Mouse (Mus musculus) lung, postnatal 10 days (tissue): Measurements from ENCODE around the gene Tomm40.

Experiments used
- DNase-seq: peaks from one replicate; pipeline ENCODE4 v3.0.0; 2021

Gene Tomm40

DNA sequence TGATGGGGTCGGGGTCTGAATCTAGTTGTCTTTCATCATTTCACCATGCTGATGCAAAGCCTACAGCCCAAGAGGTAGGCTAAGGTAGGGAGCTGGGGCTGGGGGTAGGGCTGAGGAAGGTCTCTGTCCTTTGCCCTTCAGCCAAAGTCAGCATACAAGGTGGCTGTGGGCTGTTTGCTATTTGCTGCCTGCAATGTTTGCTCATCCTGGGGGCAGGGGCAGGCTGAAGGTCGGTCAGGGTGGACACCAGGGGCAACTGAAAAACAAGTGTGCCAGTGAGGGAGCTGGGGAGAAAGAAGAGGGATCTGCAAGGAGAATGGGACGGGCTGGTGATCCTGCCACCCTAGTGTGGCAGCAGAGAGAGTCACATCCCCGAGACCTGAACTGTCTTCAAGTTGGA is 29.9 kb downstream of the Tomm40 start:
- DNase-seq = no peak

DNA sequence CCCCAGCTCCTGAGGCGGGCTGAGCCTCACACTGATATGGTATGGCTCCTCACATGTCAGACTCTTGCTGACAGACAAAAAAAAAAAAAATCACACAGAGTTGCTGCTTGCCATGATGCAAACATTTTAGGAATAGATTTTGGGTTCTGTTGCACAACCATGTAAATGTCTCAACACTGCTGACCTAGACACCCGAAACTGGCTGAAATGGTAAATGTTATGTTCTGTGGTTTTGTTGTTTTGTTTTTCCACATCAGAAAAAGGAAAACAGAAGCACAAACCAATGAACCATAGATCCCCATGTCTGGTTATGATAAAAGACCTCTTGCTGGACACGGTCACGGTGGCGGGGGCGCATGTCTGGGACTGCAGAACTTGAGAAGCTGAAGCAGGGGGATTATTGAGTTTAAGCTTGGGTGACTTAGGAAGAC is 31.5 kb downstream of the Tomm40 start:
- no peak for DNase-seq

DNA sequence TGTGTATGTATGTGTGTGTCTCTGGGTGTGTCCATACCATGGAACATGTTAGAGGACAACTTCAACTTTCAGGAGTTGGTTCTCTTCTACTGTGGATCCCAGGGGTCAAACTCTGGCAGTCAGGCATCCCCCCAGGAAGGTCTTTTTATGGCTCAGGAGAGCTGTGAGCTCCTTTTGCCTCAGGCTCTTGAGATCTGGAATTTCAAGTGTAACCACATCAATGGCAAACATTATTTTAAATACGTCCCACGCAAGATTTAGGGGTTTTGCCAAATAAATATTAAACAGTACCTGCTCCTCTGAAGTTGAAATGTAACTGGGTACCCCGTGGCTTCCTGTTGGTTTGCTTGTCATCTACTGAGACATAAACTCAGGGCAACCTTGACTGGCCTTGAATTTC is 32.3 kb downstream of the Tomm40 start:
- DNase-seq = no peak

DNA sequence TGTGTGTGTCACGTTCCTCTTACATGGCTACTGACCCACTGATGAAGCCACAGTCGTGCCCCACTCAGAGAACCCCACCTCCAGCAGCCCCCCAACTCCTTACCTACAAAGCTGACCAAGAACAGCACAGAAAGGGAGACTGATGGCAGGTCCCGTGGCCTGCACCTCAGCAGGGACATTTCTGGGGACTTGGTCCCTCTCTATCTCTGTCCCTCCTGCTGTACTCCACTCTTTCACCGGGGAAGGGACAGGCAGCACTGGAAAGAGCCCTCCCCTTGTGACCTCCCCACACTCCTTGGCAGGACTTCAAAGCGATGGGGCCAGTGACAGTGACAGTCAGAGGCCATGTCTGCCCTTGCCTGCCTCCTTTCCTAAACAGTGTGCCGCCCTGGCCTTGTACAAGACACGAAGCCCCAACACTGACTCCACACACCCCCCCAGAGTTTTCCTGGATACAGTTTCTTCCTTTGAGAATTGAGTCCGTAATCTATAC is 34.0 kb downstream of the Tomm40 start, which contains the start of the genes Gm44805 and Apoc4:
Gene Gm44805 (minus strand): TSS at position 222 of the 493 bp plus-strand sequence.
Gene Apoc4 (minus strand): TSS at position 278 of the 493 bp plus-strand sequence.
- peak; percentile 29 for DNase-seq

DNA sequence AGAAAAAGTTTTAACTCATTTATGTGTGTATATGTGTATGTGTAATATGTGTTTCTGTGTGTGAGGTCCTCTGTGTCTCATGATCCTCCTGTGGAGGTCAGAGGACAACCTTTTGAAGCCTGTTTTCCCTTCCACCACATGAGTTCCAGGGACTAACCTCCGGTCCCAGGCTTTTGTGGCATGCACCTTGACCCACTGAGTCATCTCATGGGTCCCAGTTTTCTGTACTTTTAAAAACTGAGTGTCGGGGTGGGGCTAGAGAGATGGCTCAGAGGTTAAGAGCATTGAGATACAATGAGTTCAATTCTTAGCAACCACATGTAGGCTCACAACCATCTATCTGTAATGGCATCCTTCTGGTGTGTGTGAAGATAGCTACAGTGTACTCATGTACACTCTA is 34.5 kb downstream of the Tomm40 start:
- DNase-seq = no peak

DNA sequence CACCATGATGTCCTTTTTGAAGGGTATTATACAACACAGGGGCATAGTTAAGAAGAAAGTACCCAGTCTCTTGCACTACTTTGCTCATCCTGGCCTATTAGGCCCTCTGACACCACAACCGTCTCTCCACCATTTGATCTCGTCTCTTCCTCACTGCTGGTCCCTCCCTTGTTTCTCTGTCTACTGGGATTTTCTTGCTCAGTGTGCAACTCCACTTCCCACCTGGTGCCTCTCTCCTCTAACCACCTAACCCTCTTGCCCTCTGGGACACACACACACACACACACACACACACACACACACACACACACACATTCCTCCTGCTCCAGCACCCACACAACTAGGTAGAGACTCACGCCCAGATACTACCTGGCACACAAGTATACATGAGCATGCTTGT is 36.3 kb downstream of the Tomm40 start:
- DNase-seq = no peak

DNA sequence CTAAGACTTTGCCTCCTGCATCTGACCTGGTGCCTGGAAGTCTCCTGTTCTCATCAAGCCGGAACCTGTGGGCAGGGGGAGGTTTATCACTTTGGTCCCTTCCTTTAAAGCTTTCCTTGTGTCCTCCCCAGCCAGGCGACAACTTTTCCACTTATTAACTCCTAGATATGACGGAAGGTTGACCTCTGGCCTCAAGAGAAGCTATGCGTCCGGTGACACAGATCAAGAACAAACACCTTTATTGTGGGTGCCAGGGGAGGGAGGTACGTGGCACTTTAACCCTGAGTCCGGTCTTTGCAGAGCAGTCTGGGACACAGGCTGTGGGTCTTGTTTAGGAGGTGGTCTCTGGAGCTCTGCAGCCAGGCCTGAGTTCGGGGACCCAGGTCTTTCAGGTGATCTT is 37.4 kb downstream of the Tomm40 start, which contains the start of gene Apoc2:
Gene Apoc2 (minus strand): TSS at position 70 of the 400 bp plus-strand sequence.
- no peak for DNase-seq

DNA sequence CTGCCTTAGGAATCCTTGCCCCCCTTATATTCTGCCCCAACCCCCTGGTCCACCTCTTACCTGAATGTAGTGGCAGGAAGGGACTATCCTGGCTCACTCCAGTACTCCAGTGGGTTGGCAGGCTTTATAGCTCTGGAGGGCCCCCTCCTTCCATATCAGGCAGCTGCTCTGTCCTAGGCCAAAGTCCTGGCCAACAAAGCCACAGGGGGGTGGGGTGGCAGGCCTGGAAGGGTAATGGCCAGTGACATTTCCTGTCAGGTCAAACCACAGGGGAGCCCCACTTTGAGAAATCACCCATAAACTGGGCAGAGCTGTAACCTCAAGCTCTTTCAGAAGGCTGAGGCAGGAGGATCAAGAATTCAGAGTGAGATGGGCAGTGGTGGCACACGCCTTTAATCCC is 38.6 kb downstream of the Tomm40 start:
- DNase-seq = no peak

DNA sequence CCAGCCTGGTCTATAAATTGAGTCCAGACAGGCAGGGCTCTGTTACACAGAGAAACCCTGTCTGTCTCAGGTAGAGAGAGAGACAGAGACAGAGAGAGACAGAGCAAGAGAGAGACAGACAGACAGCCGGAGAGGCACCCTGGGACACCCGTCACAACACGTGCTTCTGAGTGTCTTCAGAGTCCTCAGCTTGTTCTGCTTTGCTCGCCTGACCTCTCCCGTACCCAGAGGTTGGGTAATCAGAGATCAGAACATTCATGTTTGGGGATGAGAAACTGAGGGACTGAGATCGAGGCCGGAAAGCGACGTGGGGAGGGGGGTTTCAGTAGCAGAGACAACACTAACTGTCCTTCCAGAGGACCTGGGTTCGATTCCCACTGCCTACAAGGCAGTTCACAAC is 39.4 kb downstream of the Tomm40 start:
- DNase-seq = no peak

DNA sequence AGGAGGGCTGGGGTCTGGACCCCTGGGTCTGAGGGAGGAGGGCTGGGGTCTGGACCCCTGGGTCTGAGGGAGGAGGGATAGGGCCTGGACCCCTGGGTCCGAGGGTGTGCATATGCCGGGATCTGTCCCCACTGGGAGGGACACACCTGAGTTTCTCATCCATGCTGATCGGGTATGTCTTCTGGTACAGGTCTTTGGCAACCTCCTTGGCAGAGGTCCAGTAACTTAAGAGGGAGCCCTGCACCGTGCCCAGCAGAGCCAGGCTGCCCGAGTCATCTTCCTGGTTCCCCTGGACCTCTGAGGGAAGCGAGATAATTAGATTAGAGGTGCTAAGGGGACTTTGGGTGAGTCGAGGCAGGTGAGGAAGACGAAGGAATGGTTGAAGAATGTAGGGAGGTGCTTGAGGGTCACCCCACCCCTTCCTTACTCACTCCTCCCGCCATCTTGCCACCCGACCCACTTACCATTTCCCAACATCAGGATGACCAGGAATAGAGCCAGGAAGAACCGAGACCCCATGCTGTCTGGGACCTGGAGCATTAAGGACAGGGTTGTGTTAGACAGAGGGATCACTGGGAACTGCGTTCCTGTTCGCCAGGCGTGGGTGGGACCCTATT is 42.0 kb downstream of the Tomm40 start:
- no peak for DNase-seq

DNA sequence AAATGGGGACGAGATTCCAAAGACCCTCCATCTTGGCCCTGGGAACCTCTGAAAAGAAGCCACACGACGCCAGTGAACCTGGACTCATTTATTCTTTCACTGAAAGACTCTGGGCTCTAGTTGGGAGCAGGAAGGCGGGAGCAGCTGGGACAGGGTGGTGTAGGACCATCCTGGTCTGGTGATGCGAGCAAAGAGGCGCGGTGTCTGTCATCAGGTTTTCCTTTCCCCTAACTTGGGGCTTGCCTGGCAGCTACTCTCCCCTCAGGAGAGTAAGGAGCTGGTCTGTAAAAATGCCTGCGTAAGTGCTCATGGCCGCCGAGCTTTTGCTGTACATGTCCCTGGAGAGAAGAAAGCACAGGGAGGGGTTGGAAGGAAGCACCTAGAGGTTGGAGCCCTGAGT is 43.7 kb downstream of the Tomm40 start:
- DNase-seq = no peak

DNA sequence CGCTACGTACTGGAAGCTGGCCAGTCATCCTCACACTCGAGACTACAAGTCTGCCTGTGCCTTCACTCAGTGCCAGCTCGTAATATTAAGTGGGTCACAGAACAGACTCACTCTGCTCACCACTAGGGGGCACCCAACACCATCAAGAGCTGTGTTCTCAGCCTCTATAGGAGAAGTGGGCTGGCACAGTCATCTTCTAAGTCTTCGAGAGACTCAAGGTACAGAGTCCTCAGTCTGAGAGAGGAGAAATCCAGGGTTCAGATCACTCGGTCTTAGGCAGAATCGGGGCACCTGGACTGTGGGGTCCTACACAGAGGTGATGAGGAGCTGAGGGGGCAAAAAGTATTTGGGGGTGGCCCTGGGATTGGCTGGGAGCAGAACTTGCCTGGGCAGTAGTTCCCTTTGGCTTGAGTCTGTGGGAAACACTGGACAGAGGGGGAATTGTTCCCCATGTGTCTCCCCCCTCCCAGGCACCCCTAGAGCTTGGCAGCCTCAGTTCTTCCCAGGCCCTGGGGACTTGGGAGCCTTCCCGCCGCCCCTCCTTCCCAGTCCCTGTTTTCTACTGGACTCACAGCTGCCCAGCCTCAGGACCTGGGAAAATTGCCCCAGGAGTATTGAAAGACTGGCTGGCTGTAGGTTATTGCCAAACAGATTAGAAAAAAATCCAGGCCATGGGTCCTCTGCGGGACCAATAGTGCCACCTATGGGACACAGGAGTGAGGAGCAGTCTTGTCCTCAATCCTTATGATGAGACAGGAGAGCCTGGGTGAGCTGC is 46.1 kb downstream of the Tomm40 start:
- peak; percentile 97 for DNase-seq

DNA sequence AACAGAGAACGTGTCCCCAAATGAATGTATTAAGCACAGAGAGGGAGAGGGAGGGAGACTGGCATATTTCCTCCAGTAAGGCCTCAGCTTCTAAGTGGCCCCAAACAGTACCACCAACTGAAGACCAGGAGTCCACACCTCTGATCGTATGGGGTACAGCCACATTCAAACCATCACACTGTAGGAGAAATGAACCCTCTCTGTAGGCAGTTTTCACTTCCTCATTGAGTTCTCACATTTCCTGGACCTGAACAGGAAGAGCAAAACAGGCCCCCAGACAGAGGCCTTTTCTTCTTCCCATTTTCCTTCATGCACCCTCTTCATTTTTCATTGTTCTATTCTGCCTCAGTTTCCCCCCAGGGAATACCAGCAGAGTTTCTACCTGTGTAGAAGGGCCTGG is 47.8 kb downstream of the Tomm40 start:
- no peak for DNase-seq

DNA sequence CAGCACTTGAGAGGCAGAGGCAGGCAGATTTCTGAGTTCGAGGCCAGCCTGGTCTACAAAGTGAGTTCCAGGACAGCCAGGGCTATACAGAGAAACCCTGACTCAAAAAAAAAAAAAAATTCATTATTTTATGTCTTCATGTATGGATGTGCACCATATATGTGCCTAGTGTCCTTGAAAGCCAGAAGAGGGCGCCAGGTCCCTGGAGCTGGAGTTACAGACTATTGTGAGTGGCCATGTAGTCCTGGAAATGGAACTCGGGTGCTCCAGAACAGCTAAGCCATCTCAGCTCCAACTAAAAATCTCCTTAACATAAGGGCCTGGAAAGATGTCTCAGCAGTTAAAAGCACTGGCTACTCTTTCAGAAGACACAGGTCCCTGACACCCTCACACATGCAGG is 48.5 kb downstream of the Tomm40 start:
- DNase-seq = no peak

DNA sequence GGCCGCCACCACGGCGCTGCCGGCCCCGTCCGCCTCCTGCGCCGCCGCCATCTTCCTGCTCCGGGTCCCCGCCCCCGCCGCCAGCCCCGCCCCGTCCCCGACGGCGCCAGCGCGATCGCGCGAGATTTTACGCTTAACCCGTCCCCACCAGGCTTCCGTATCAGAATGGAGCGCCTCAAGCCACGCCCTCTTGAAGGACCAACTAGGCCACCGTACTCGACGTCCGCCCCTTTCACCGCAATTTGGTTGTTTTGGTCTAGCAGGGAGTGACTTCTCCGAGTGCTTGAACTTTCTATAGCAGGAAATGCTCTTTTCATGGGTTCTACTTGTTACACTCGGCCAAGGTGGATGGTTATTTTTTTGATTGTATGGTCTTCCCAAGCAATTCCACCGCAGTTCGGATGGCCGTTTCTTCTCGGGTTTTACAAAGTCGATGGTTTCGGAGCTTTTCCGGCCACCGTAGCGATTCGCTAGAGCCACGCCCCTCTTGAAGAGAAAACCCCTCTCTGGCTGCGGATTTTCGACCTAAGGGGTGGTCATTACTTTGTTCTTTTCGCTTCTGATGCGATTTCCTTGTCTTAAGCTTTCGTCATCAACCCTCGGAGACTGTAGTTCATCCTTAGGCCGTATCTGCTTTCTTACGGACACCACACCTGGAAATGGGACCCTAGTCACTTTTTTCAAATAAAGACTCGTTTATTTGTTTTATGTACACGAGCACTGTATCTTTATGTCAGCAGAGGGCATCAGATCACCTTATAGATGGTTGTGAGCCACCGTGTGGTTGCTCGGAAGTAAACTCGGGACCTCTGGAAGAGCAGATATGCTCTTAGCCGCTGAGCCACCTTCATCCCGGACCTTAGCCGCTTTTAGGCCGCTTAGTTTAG is 50.0 kb downstream of the Tomm40 start, which contains the start of gene Clptm1:
Gene Clptm1 (minus strand): TSS at position 79 of the 887 bp plus-strand sequence.
- peak; percentile 98 for DNase-seq

DNA sequence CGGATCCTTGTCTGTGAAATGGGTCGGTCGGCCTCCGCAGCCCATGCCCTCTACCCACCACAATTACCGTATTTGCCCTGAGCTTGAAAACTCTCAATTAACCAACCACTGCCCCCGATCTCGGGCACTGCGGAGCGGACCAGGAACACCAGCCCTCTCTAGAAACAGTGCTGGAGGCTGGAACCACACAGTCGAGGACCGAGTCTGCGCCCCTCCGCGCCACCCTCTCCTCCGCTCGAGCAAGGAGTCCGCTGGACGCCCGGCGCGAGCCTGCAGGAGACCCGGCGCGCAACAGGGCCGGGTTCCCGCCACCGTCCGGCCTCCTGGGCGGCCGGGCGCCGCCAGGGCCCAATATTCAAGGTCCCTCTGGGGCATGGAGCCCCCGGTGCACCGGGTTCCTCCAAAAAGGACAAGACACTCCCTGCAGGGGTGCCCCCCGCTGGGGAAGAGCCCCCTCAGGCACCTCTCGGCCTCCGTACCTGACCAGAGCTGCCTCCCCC is 50.7 kb downstream of the Tomm40 start:
- no peak for DNase-seq

DNA sequence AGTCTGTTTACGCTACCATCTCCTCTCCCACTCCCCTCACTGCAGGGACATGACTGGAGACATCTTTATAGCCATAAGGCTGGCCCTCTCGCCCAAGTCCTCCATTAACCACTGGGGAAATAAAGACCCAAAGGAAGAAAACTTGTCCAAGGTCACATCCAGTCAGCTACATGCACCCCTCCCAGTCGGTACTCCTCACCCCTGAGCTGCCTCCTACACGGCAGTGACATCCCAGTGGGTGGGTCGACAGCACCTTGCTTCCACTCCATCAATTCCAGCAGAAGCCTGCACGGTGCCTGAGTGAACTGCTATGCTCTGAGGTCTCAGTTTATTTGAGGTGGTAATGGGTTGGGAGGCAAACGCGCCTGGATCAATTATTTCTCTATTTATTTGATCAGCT is 51.3 kb downstream of the Tomm40 start:
- DNase-seq = no peak

DNA sequence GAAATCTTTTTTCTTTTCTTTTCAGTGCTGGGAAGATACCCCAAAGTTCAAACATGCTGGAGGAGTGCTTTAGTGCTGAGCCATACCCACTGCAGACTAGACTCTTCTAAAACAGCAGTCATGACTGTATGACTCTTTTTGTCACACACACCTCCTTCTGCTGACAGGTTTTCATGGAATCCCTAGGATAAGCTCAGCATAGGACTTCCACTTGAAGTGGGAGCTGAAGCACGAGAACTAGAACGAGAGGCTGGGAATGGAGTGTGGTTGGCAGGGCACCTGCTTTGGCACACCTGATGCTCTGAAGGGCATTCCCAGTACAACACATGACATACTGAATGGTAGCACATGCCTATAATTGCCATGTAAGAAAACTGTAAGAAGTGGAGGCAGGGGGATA is 62.6 kb downstream of the Tomm40 start:
- no peak for DNase-seq
